Mouse (Mus musculus) frontal cortex, postnatal 14 days (tissue): ENCODE measurements around the gene Celf6.

Experiments used
- DNase-seq, 2 experiments: peaks; one replicate each; pipeline ENCODE4 v3.0.0; 2022; ENCODE audit warnings: low spot score in 2 of 2

The Celf6 gene

GRCm38 (mm10) chr9:59588252-59588651 is 10.5 kb downstream of the Celf6 start:
- DNase-seq: no peak

- DNase-seq: peak; percentile 67 to 83
These were observed 11.3 kb downstream of the Celf6 start for GRCm38 (mm10) chr9:59588710-59589671.

GRCm38 (mm10) chr9:59589703-59590439 is 12.2 kb downstream of the Celf6 start:
- no peak for DNase-seq

- DNase-seq: no peak
These were observed 23.9 kb downstream of the Celf6 start for GRCm38 (mm10) chr9:59601661-59602060.

GRCm38 (mm10) chr9:59605967-59606366 is 28.2 kb downstream of the Celf6 start:
- DNase-seq: no peak

- DNase-seq: no peak
These were observed 33.2 kb downstream of the Celf6 start for GRCm38 (mm10) chr9:59610950-59611349.

- DNase-seq: no peak
These were observed 38.1 kb downstream of the Celf6 start for GRCm38 (mm10) chr9:59615797-59616196.

- peak; percentile 99 for DNase-seq
These were observed 39.0 kb downstream of the Celf6 start, which contains the start of gene Parp6 for GRCm38 (mm10) chr9:59616622-59617306. Parp6 (plus strand) TSS chr9:59617284.

GRCm38 (mm10) chr9:59617307-59617973 is 39.7 kb downstream of the Celf6 start:
- DNase-seq: no peak

- DNase-seq: no peak
These were observed 60.7 kb downstream of the Celf6 start for GRCm38 (mm10) chr9:59638372-59638771.

- no peak for DNase-seq
These were observed 62.2 kb downstream of the Celf6 start for GRCm38 (mm10) chr9:59639936-59640335.

- no peak for DNase-seq
These were observed 63.6 kb downstream of the Celf6 start for GRCm38 (mm10) chr9:59641320-59641719.

GRCm38 (mm10) chr9:59649911-59650310 is 72.2 kb downstream of the Celf6 start:
- DNase-seq: no peak

GRCm38 (mm10) chr9:59653371-59653770 is 75.7 kb downstream of the Celf6 start:
- no peak for DNase-seq

GRCm38 (mm10) chr9:59654450-59654983 is 76.8 kb downstream of the Celf6 start:
- DNase-seq: no peak

- DNase-seq: peak; percentile 93 to 96
These were observed 78.4 kb downstream of the Celf6 start, which contains the start of gene Pkm for GRCm38 (mm10) chr9:59655958-59656634. Pkm (plus strand) TSS chr9:59656368.
